Mouse (Mus musculus): ENCODE results near the gene Mrpl35.

GRCm38 (mm10) chr6:71823085-71823484 is 3.7 kb downstream of the Mrpl35 start:
- TF ChIP-seq POLR2A (IDR thresholded peaks at IDR 0.05; ENCODE audit: control insufficient read depth, extremely low read depth, insufficient read depth, low read length, poor library complexity), result no peak
- no peak for TF ChIP-seq CTCF (IDR thresholded peaks at IDR 0.05; ENCODE audit: borderline replicate concordance, control insufficient read depth, extremely low read depth, insufficient read depth, low read length, poor library complexity)
